13 mouse cellular contexts compared by ENCODE assay signal in genomic region chr4:62694703-62695439, GRCm38 (mm10).
A peak's percentile ranks its signal among the peaks of the same experiment; 100 is the strongest.
DNase-seq lines count a peak whose midpoint lies in the region; ATAC-seq lines count a peak whose summit lies in the region.
"Had no signal": no experiment of that assay in that cellular context is flagged by ENCODE, and none has a peak within 500 bp of the region (broad histone marks: within the 10 kb centered on the region; RNA-seq: fewer than 3 reads in every experiment).

No protein-coding gene starts in this region.

- no peaks in the 10 kb centered on the region for H3K27me3 ChIP-seq in intestine, embryonic 15.5 days (replicated peaks)
- no peaks in the 10 kb centered on the region for H3K27me3 ChIP-seq in intestine, embryonic 16.5 days (replicated peaks; ENCODE audit: control insufficient read depth, insufficient read depth, low read length)
- H3K27me3 ChIP-seq: embryonic facial prominence, embryonic 13.5 days; forebrain, embryonic 12.5 days; midbrain, embryonic 12.5 days had no signal

- no peaks in the 10 kb centered on the region for H3K9me3 ChIP-seq in intestine, embryonic 15.5 days
- H3K9me3 ChIP-seq in intestine, embryonic 16.5 days (ENCODE audit: control insufficient read depth, low read length), result no peaks in the 10 kb centered on the region
- H3K9me3 ChIP-seq: embryonic facial prominence, embryonic 13.5 days; forebrain, embryonic 12.5 days; midbrain, embryonic 12.5 days had no signal

- H3K36me3 ChIP-seq in intestine, embryonic 15.5 days, result peaks cover 10% of the 10 kb centered on the region
- 0 out of 2 replicates have a peak, but pooled peaks cover 3% of the 10 kb centered on the region for H3K36me3 ChIP-seq in intestine, embryonic 16.5 days (ENCODE audit: control insufficient read depth, insufficient read depth, low read length)

- WGBS in intestine, embryonic 15.5 days, result 83% methylated on average over 11 of the region's 11 CpGs
- WGBS in intestine, embryonic 16.5 days, result 78% methylated on average over 11 of the region's 11 CpGs

- no peak overlapping the region for H3K9ac ChIP-seq in intestine, embryonic 15.5 days
- H3K9ac ChIP-seq in intestine, embryonic 16.5 days (ENCODE audit: low read depth, low read length), result no peak overlapping the region
- H3K9ac ChIP-seq: embryonic facial prominence, embryonic 13.5 days; forebrain, embryonic 12.5 days; midbrain, embryonic 12.5 days had no signal

- ATAC-seq in intestine, embryonic 15.5 days, result no peak
- no peak for ATAC-seq in intestine, embryonic 16.5 days
- ATAC-seq: activated CD4-positive, CD25-positive, alpha-beta regulatory T cell, adult 4 months had no signal

- H3K4me1 ChIP-seq in intestine, embryonic 15.5 days (replicated peaks), result peaks cover 48% of the 10 kb centered on the region
- peaks cover 52% of the 10 kb centered on the region for H3K4me1 ChIP-seq in intestine, embryonic 16.5 days (ENCODE audit: control insufficient read depth, insufficient read depth, low read length)

- 0 out of 2 replicates have a peak overlapping the region, but pooled peaks have one; percentile 28 for H3K27ac ChIP-seq in intestine, embryonic 15.5 days
- H3K27ac ChIP-seq in intestine, embryonic 16.5 days (ENCODE audit: low read length), result no peak overlapping the region
- H3K27ac ChIP-seq: forebrain, embryonic 12.5 days had no signal

- no peak overlapping the region for H3K4me2 ChIP-seq in intestine, embryonic 15.5 days (replicated peaks)
- H3K4me2 ChIP-seq in intestine, embryonic 16.5 days (ENCODE audit: low read depth, low read length), result no peak overlapping the region
- H3K4me2 ChIP-seq: embryonic facial prominence, embryonic 13.5 days; forebrain, embryonic 12.5 days; midbrain, embryonic 12.5 days had no signal

- DNase-seq in cerebellum, postnatal 14 days, result peak; percentile 56 to 65
- DNase-seq in cerebellum, adult 9-10 months, result no peak
- peak; percentile 55 for DNase-seq in retina, postnatal 1 day
- DNase-seq in retina, embryonic 14.5 days (ENCODE audit: low spot score), result no peak
- no peak for DNase-seq in thymus, postnatal 36 days
- no peak for DNase-seq in urinary bladder, adult 2 months (ENCODE audit: low spot score)
- DNase-seq: cerebellum, postnatal 36 days had no signal

- no peak overlapping the region for H3K4me3 ChIP-seq in intestine, embryonic 15.5 days (replicated peaks)
- no peak overlapping the region for H3K4me3 ChIP-seq in intestine, embryonic 16.5 days (ENCODE audit: low read length)
- H3K4me3 ChIP-seq: embryonic facial prominence, embryonic 13.5 days; forebrain, embryonic 12.5 days; midbrain, embryonic 12.5 days had no signal

Comparison
In these comparisons a context has a peak if more than half of its experiments do, and no peak if none do; other contexts are left out.
1. DNase-seq: peak in cerebellum, postnatal 14 days (2 of 2) and retina, postnatal 1 day (single experiment); none in cerebellum, adult 9-10 months (single experiment), retina, embryonic 14.5 days (single experiment), thymus, postnatal 36 days (0 of 2) and urinary bladder, adult 2 months (single experiment).